Mouse (Mus musculus) cortical plate, adult 2 months (tissue): Measurements from ENCODE around the gene Pcgf1.

Experiments
- CTCF ChIP-seq: fragments of 200-500 bp; IDR thresholded peaks from 2 replicates; pipeline ENCODE4 v1.5.1; 2011; ENCODE audit warnings: mild to moderate bottlenecking, control low read depth, low read length; ENCODE audit not compliant: insufficient read depth; ENCODE audit errors: extremely low read depth
- POLR2A ChIP-seq: fragments of 200-500 bp; IDR thresholded peaks from 2 replicates; pipeline ENCODE4 v1.6.1; 2011; ENCODE audit warnings: mild to moderate bottlenecking, low read length, control low read depth; ENCODE audit not compliant: insufficient read depth; ENCODE audit errors: extremely low read depth

GRCm38 (mm10) chr6:83115682-83116372 is 38.2 kb downstream of the Pcgf1 start:
- TF ChIP-seq CTCF, result no peak
- TF ChIP-seq POLR2A, result no peak
